Mouse (Mus musculus): Measurements from ENCODE around the gene Tspan12. TPM values are rescaled to one million over a fixed set of nuclear protein-coding genes. Genes with fewer than 3 reads are reported as not detected.

The Tspan12 gene
- polyA plus RNA-seq, 1 experiment from 2014 or later: 19.5 TPM

GRCm38 (mm10) chr6:21828001-21828400 lies 24.3 kb downstream of the Tspan12 start:
- H3K4me2 ChIP-seq: 0 out of 2 replicates have a peak overlapping the region, but pooled peaks have one; percentile 8
- no peaks in the 10 kb centered on the region for H3K36me3 ChIP-seq (replicated peaks)
- no peaks in the 10 kb centered on the region for H3K9me3 ChIP-seq (replicated peaks)
- H3K9ac ChIP-seq: no peak overlapping the region
- peak; percentile 54; the same call in 1 of the 2 replicates for ATAC-seq (ENCODE audit: insufficient read depth)
- no peaks in the 10 kb centered on the region for H3K27me3 ChIP-seq
- H3K27ac ChIP-seq (replicated peaks): peak overlapping the region; percentile 61
- WGBS (ENCODE audit: insufficient replicate concordance): 55% methylated on average over 7 of the region's 7 CpGs
- no peak overlapping the region for H3K4me3 ChIP-seq (replicated peaks)
- H3K4me1 ChIP-seq (replicated peaks): 0 out of 2 replicates have a peak, but pooled peaks cover 4% of the 10 kb centered on the region

GRCm38 (mm10) chr6:21823694-21824093 lies 28.6 kb downstream of the Tspan12 start:
- Histone ChIP-seq H3K9me3 (replicated peaks) (no peaks in the 10 kb centered on the region), H3K4me1 (replicated peaks) (0 out of 2 replicates have a peak, but pooled peaks cover 4% of the 10 kb centered on the region), H3K36me3 (replicated peaks) (no peaks in the 10 kb centered on the region), H3K4me2 (no peak overlapping the region), H3K27ac (replicated peaks) (no peak overlapping the region), H3K9ac (no peak overlapping the region), H3K27me3 (no peaks in the 10 kb centered on the region), H3K4me3 (replicated peaks) (no peak overlapping the region)
- 80% methylated on average over 7 of the region's 7 CpGs for WGBS (ENCODE audit: insufficient replicate concordance)
- ATAC-seq (ENCODE audit: insufficient read depth): no peak

GRCm38 (mm10) chr6:21823281-21823680 lies 29.0 kb downstream of the Tspan12 start:
- no peak overlapping the region for H3K4me3 ChIP-seq (replicated peaks)
- 64% methylated on average over 8 of the region's 8 CpGs for WGBS (ENCODE audit: insufficient replicate concordance)
- H3K4me1 ChIP-seq (replicated peaks): 0 out of 2 replicates have a peak, but pooled peaks cover 4% of the 10 kb centered on the region
- no peaks in the 10 kb centered on the region for H3K9me3 ChIP-seq (replicated peaks)
- no peak for ATAC-seq (ENCODE audit: insufficient read depth)
- H3K9ac ChIP-seq: no peak overlapping the region
- H3K36me3 ChIP-seq (replicated peaks): no peaks in the 10 kb centered on the region
- H3K27me3 ChIP-seq: no peaks in the 10 kb centered on the region
- no peak overlapping the region for H3K4me2 ChIP-seq
- H3K27ac ChIP-seq (replicated peaks): no peak overlapping the region

- ATAC-seq (ENCODE audit: insufficient read depth): no peak
- Histone ChIP-seq H3K4me1 (replicated peaks) (0 out of 2 replicates have a peak, but pooled peaks cover 4% of the 10 kb centered on the region), H3K4me2 (no peak overlapping the region), H3K27me3 (no peaks in the 10 kb centered on the region), H3K27ac (replicated peaks) (no peak overlapping the region), H3K36me3 (replicated peaks) (no peaks in the 10 kb centered on the region), H3K4me3 (replicated peaks) (no peak overlapping the region), H3K9me3 (replicated peaks) (no peaks in the 10 kb centered on the region), H3K9ac (no peak overlapping the region)
- WGBS (ENCODE audit: insufficient replicate concordance): 68% methylated on average over 7 of the region's 7 CpGs
Measured at GRCm38 (mm10) chr6:21822721-21823134, 29.6 kb downstream of the Tspan12 start.

GRCm38 (mm10) chr6:21818107-21818807 lies 34.1 kb downstream of the Tspan12 start:
- H3K4me1 ChIP-seq (replicated peaks): 0 out of 2 replicates have a peak, but pooled peaks cover 3% of the 10 kb centered on the region
- no peaks in the 10 kb centered on the region for H3K27me3 ChIP-seq
- H3K27ac ChIP-seq (replicated peaks): no peak overlapping the region
- H3K36me3 ChIP-seq (replicated peaks): no peaks in the 10 kb centered on the region
- ATAC-seq (ENCODE audit: insufficient read depth): no peak
- H3K9me3 ChIP-seq (replicated peaks): no peaks in the 10 kb centered on the region
- no peak overlapping the region for H3K4me3 ChIP-seq (replicated peaks)
- no peak overlapping the region for H3K4me2 ChIP-seq
- 34% methylated on average over 5 of the region's 5 CpGs for WGBS (ENCODE audit: insufficient replicate concordance)
- no peak overlapping the region for H3K9ac ChIP-seq

GRCm38 (mm10) chr6:21806005-21806404 lies 46.3 kb downstream of the Tspan12 start:
- Histone ChIP-seq H3K36me3 (replicated peaks) (no peaks in the 10 kb centered on the region), H3K4me3 (replicated peaks) (no peak overlapping the region), H3K9me3 (replicated peaks) (no peaks in the 10 kb centered on the region), H3K4me2 (no peak overlapping the region), H3K27me3 (no peaks in the 10 kb centered on the region), H3K4me1 (replicated peaks) (no peaks in the 10 kb centered on the region), H3K27ac (replicated peaks) (no peak overlapping the region), H3K9ac (no peak overlapping the region)
- peak; percentile 47; the same call in 1 of the 2 replicates for ATAC-seq (ENCODE audit: insufficient read depth)
- WGBS (ENCODE audit: insufficient replicate concordance): 74% methylated on average over 7 of the region's 7 CpGs

- no peak for ATAC-seq (ENCODE audit: insufficient read depth)
- Histone ChIP-seq H3K4me3 (replicated peaks) (no peak overlapping the region), H3K36me3 (replicated peaks) (0 out of 2 replicates have a peak, but pooled peaks cover 4% of the 10 kb centered on the region), H3K27me3 (no peaks in the 10 kb centered on the region), H3K9me3 (replicated peaks) (no peaks in the 10 kb centered on the region), H3K27ac (replicated peaks) (no peak overlapping the region), H3K4me1 (replicated peaks) (no peaks in the 10 kb centered on the region), H3K9ac (no peak overlapping the region), H3K4me2 (no peak overlapping the region)
- WGBS (ENCODE audit: insufficient replicate concordance): 63% methylated on average over 7 of the region's 7 CpGs
Measured at GRCm38 (mm10) chr6:21805013-21805570, 47.2 kb downstream of the Tspan12 start.

- H3K9ac ChIP-seq: no peak overlapping the region
Measured at GRCm38 (mm10) chr6:21803483-21804340, 48.6 kb downstream of the Tspan12 start.

GRCm38 (mm10) chr6:21798581-21798980 lies 53.7 kb downstream of the Tspan12 start:
- H3K36me3 ChIP-seq (replicated peaks): peaks cover 4% of the 10 kb centered on the region; the same call in 1 of the 2 replicates
- H3K4me1 ChIP-seq (replicated peaks): peaks cover 4% of the 10 kb centered on the region; the same call in 1 of the 2 replicates
- no peak for ATAC-seq (ENCODE audit: insufficient read depth)
- H3K9ac ChIP-seq: no peak overlapping the region
- H3K9me3 ChIP-seq (replicated peaks): no peaks in the 10 kb centered on the region
- H3K4me2 ChIP-seq: no peak overlapping the region
- no peaks in the 10 kb centered on the region for H3K27me3 ChIP-seq
- H3K27ac ChIP-seq (replicated peaks): no peak overlapping the region
- no peak overlapping the region for H3K4me3 ChIP-seq (replicated peaks)
- 56% methylated on average over 9 of the region's 9 CpGs for WGBS (ENCODE audit: insufficient replicate concordance)

More at GRCm38 (mm10) chr6:21803483-21804340, 48.6 kb downstream of the Tspan12 start:
- Histone ChIP-seq H3K4me2 (no peak overlapping the region), H3K36me3 (replicated peaks) (peaks cover 4% of the 10 kb centered on the region; the same call in 1 of the 2 replicates), H3K4me3 (replicated peaks) (no peak overlapping the region), H3K27ac (replicated peaks) (no peak overlapping the region), H3K9me3 (replicated peaks) (no peaks in the 10 kb centered on the region), H3K4me1 (replicated peaks) (no peaks in the 10 kb centered on the region), H3K27me3 (no peaks in the 10 kb centered on the region)
- WGBS (ENCODE audit: insufficient replicate concordance): 74% methylated on average over 10 of the region's 10 CpGs
- ATAC-seq (ENCODE audit: insufficient read depth): no peak

GRCm38 (mm10) chr6:21797087-21797486 lies 55.2 kb downstream of the Tspan12 start:
- H3K36me3 ChIP-seq (replicated peaks): peaks cover 4% of the 10 kb centered on the region; the same call in 1 of the 2 replicates
- no peak overlapping the region for H3K27ac ChIP-seq (replicated peaks)
- no peaks in the 10 kb centered on the region for H3K9me3 ChIP-seq (replicated peaks)
- H3K4me2 ChIP-seq: no peak overlapping the region
- WGBS (ENCODE audit: insufficient replicate concordance): 72% methylated on average over 4 of the region's 4 CpGs
- no peak overlapping the region for H3K9ac ChIP-seq
- H3K4me1 ChIP-seq (replicated peaks): peaks cover 7% of the 10 kb centered on the region; the same call in 1 of the 2 replicates
- no peak overlapping the region for H3K4me3 ChIP-seq (replicated peaks)
- H3K27me3 ChIP-seq: no peaks in the 10 kb centered on the region
- ATAC-seq (ENCODE audit: insufficient read depth): no peak
